Mouse (Mus musculus) embryonic facial prominence, embryonic 12.5 days (tissue): ENCODE results near the gene Gls. TPM values are rescaled to one million over a fixed set of nuclear protein-coding genes. Genes with fewer than 3 reads are reported as not detected.

Source experiments
- ATAC-seq: fragments of 200-750 bp; cut with Nextera tagmentation; 2 replicates; pipeline ENCODE4 v1.8.0; 2017; ENCODE audit not compliant: insufficient number of reproducible peaks, insufficient read depth, low FRiP score, low TSS enrichment
- H3K27ac ChIP-seq: fragments of 300-500 bp; sonication (generic); 2 replicates; pipeline ENCODE4 v1.5.1; 2016; ENCODE audit warnings: mild to moderate bottlenecking
- H3K27me3 ChIP-seq: fragments of 300-500 bp; sonication (generic); 2 replicates; pipeline ENCODE4 v1.6.1; 2016; ENCODE audit warnings: mild to moderate bottlenecking, moderate library complexity
- H3K36me3 ChIP-seq: fragments of 300-500 bp; sonication (generic); 2 replicates; pipeline ENCODE4 v1.6.1; 2016; ENCODE audit warnings: mild to moderate bottlenecking
- H3K4me1 ChIP-seq: fragments of 300-500 bp; sonication (generic); 2 replicates; pipeline ENCODE4 v1.6.1; 2016
- H3K4me2 ChIP-seq: fragments of 300-500 bp; sonication (generic); replicated peaks from 2 replicates; pipeline ENCODE4 v1.6.1; 2016; ENCODE audit warnings: mild to moderate bottlenecking, moderate library complexity
- H3K4me3 ChIP-seq: fragments of 300-500 bp; sonication (generic); 2 replicates; pipeline ENCODE4 v1.5.1; 2016; ENCODE audit warnings: mild to moderate bottlenecking
- H3K9ac ChIP-seq: fragments of 300-500 bp; sonication (generic); 2 replicates; pipeline ENCODE4 v1.6.1; 2016; ENCODE audit warnings: mild to moderate bottlenecking, moderate library complexity
- H3K9me3 ChIP-seq: fragments of 300-500 bp; sonication (generic); 2 replicates; pipeline ENCODE4 v1.6.1; 2016; ENCODE audit warnings: mild to moderate bottlenecking, moderate library complexity
- WGBS: fragments of 180-500 bp; shearing (Covaris S2); methylation state at CpG from one replicate; pipeline ENCODE4 v1.1.7; 2016; 5-methylcytosine and 5-hydroxymethylcytosine counted together
- polyA plus RNA-seq: library from polyadenylated mRNA; unstranded; fragments of >200 nt; fragmentation: Nextera tagmentation; extraction: Ambion mirVana; gene quantifications from 2 replicates; pipeline ENCODE4 v1.2.1, GENCODE M21; 2016

Gls gene
- polyA plus RNA-seq, 1 experiment from 2014 or later, result 31.7 TPM

- H3K27me3 ChIP-seq, result peaks cover 3% of the 10 kb centered on the region; the same call in 1 of the 2 replicates
- ATAC-seq, result no peak
- H3K4me2 ChIP-seq, result no peak overlapping the region
- H3K4me1 ChIP-seq, result 0 out of 2 replicates have a peak, but pooled peaks cover 4% of the 10 kb centered on the region
- H3K27ac ChIP-seq, result no peak overlapping the region
- H3K9ac ChIP-seq, result no peak overlapping the region
- H3K36me3 ChIP-seq, result no peaks in the 10 kb centered on the region
- 61% methylated on average over 13 of the region's 13 CpGs for WGBS
- H3K9me3 ChIP-seq, result no peaks in the 10 kb centered on the region
- no peak overlapping the region for H3K4me3 ChIP-seq
Measured at GRCm38 (mm10) chr1:52152369-52152768, 80.7 kb downstream of the Gls start.

GRCm38 (mm10) chr1:52151166-52151565, 81.9 kb downstream of the Gls start:
- H3K4me2 ChIP-seq, result no peak overlapping the region
- no peak overlapping the region for H3K27ac ChIP-seq
- H3K4me3 ChIP-seq, result no peak overlapping the region
- no peak overlapping the region for H3K9ac ChIP-seq
- WGBS, result 92% methylated on average over 5 of the region's 5 CpGs
- no peaks in the 10 kb centered on the region for H3K36me3 ChIP-seq
- no peak for ATAC-seq
- H3K27me3 ChIP-seq, result peaks cover 3% of the 10 kb centered on the region; the same call in 1 of the 2 replicates
- H3K4me1 ChIP-seq, result 0 out of 2 replicates have a peak, but pooled peaks cover 4% of the 10 kb centered on the region
- no peaks in the 10 kb centered on the region for H3K9me3 ChIP-seq

- WGBS, result 54% methylated on average over 11 of the region's 11 CpGs
- Histone ChIP-seq H3K4me2 (no peak overlapping the region), H3K4me1 (0 out of 2 replicates have a peak, but pooled peaks cover 4% of the 10 kb centered on the region), H3K27ac (no peak overlapping the region), H3K9me3 (no peaks in the 10 kb centered on the region), H3K9ac (no peak overlapping the region), H3K36me3 (no peaks in the 10 kb centered on the region), H3K27me3 (peaks cover 3% of the 10 kb centered on the region; the same call in 1 of the 2 replicates), H3K4me3 (no peak overlapping the region)
- ATAC-seq, result no peak
Measured at GRCm38 (mm10) chr1:52150676-52151075, 82.4 kb downstream of the Gls start.

- 35% methylated on average over 9 of the region's 9 CpGs for WGBS
- H3K9me3 ChIP-seq, result no peaks in the 10 kb centered on the region
- no peak overlapping the region for H3K9ac ChIP-seq
- peaks cover 3% of the 10 kb centered on the region; the same call in 1 of the 2 replicates for H3K27me3 ChIP-seq
- H3K27ac ChIP-seq, result no peak overlapping the region
- H3K4me3 ChIP-seq, result no peak overlapping the region
- no peak overlapping the region for H3K4me2 ChIP-seq
- H3K36me3 ChIP-seq, result no peaks in the 10 kb centered on the region
- H3K4me1 ChIP-seq, result 0 out of 2 replicates have a peak, but pooled peaks cover 4% of the 10 kb centered on the region
- peak; percentile 43; the same call in 1 of the 2 replicates for ATAC-seq
Measured at GRCm38 (mm10) chr1:52149934-52150346, 83.1 kb downstream of the Gls start.

GRCm38 (mm10) chr1:52148696-52149095, 84.3 kb downstream of the Gls start:
- Histone ChIP-seq H3K4me3 (no peak overlapping the region), H3K4me2 (no peak overlapping the region), H3K4me1 (0 out of 2 replicates have a peak, but pooled peaks cover 4% of the 10 kb centered on the region), H3K27me3 (peaks cover 3% of the 10 kb centered on the region; the same call in 1 of the 2 replicates), H3K9me3 (no peaks in the 10 kb centered on the region), H3K9ac (no peak overlapping the region), H3K27ac (no peak overlapping the region), H3K36me3 (no peaks in the 10 kb centered on the region)
- WGBS, result 66% methylated on average over 7 of the region's 7 CpGs
- no peak for ATAC-seq

- no peaks in the 10 kb centered on the region for H3K36me3 ChIP-seq
- WGBS, result 40% methylated on average over 7 of the region's 7 CpGs
- H3K9ac ChIP-seq, result no peak overlapping the region
- no peak for ATAC-seq
- no peak overlapping the region for H3K27ac ChIP-seq
- no peak overlapping the region for H3K4me2 ChIP-seq
- no peak overlapping the region for H3K4me3 ChIP-seq
- H3K9me3 ChIP-seq, result no peaks in the 10 kb centered on the region
- H3K27me3 ChIP-seq, result peaks cover 3% of the 10 kb centered on the region; the same call in 1 of the 2 replicates
- 0 out of 2 replicates have a peak, but pooled peaks cover 4% of the 10 kb centered on the region for H3K4me1 ChIP-seq
Measured at GRCm38 (mm10) chr1:52148178-52148577, 84.9 kb downstream of the Gls start.

GRCm38 (mm10) chr1:52147431-52147830, 85.6 kb downstream of the Gls start:
- no peaks in the 10 kb centered on the region for H3K9me3 ChIP-seq
- ATAC-seq, result no peak
- H3K4me3 ChIP-seq, result no peak overlapping the region
- no peak overlapping the region for H3K27ac ChIP-seq
- 82% methylated on average over 2 of the region's 2 CpGs for WGBS
- no peak overlapping the region for H3K4me2 ChIP-seq
- H3K9ac ChIP-seq, result no peak overlapping the region
- peaks cover 3% of the 10 kb centered on the region; the same call in 1 of the 2 replicates for H3K27me3 ChIP-seq
- H3K4me1 ChIP-seq, result 0 out of 2 replicates have a peak, but pooled peaks cover 4% of the 10 kb centered on the region
- no peaks in the 10 kb centered on the region for H3K36me3 ChIP-seq

GRCm38 (mm10) chr1:52146214-52146970, 86.6 kb downstream of the Gls start:
- peaks cover 4% of the 10 kb centered on the region; the same call in 1 of the 2 replicates for H3K4me1 ChIP-seq
- no peak overlapping the region for H3K9ac ChIP-seq
- WGBS, result 51% methylated on average over 12 of the region's 12 CpGs

GRCm38 (mm10) chr1:52144907-52145306, 88.1 kb downstream of the Gls start:
- 87% methylated on average over 10 of the region's 10 CpGs for WGBS
- H3K27me3 ChIP-seq, result no peaks in the 10 kb centered on the region
- no peak overlapping the region for H3K4me2 ChIP-seq
- ATAC-seq, result no peak
- no peak overlapping the region for H3K9ac ChIP-seq
- no peaks in the 10 kb centered on the region; the same call in 1 of the 2 replicates for H3K4me1 ChIP-seq
- no peaks in the 10 kb centered on the region for H3K36me3 ChIP-seq
- no peaks in the 10 kb centered on the region for H3K9me3 ChIP-seq
- no peak overlapping the region for H3K4me3 ChIP-seq
- H3K27ac ChIP-seq, result no peak overlapping the region

More at GRCm38 (mm10) chr1:52146214-52146970, 86.6 kb downstream of the Gls start:
- ATAC-seq, result peak; percentile 54
- Histone ChIP-seq H3K9me3 (no peaks in the 10 kb centered on the region), H3K27me3 (peaks cover 3% of the 10 kb centered on the region; the same call in 1 of the 2 replicates), H3K27ac (no peak overlapping the region), H3K4me2 (no peak overlapping the region), H3K4me3 (no peak overlapping the region), H3K36me3 (no peaks in the 10 kb centered on the region)

GRCm38 (mm10) chr1:52143596-52144156, 89.4 kb downstream of the Gls start:
- Histone ChIP-seq H3K4me3 (no peak overlapping the region), H3K36me3 (no peaks in the 10 kb centered on the region), H3K4me1 (no peaks in the 10 kb centered on the region; the same call in 1 of the 2 replicates), H3K27ac (no peak overlapping the region), H3K9ac (no peak overlapping the region), H3K4me2 (no peak overlapping the region), H3K27me3 (no peaks in the 10 kb centered on the region), H3K9me3 (no peaks in the 10 kb centered on the region)
- no peak for ATAC-seq
- 83% methylated on average over 7 of the region's 7 CpGs for WGBS

GRCm38 (mm10) chr1:52143191-52143590, 89.8 kb downstream of the Gls start:
- Histone ChIP-seq H3K4me3 (no peak overlapping the region), H3K4me2 (no peak overlapping the region), H3K4me1 (no peaks in the 10 kb centered on the region; the same call in 1 of the 2 replicates), H3K36me3 (no peaks in the 10 kb centered on the region), H3K27me3 (no peaks in the 10 kb centered on the region), H3K9ac (no peak overlapping the region), H3K27ac (no peak overlapping the region), H3K9me3 (no peaks in the 10 kb centered on the region)
- no peak for ATAC-seq
- WGBS, result 85% methylated on average over 4 of the region's 4 CpGs
